Mouse (Mus musculus) intestine, postnatal 0 days (tissue): ENCODE results near the gene Ptprn. TPM values are rescaled to one million over a fixed set of nuclear protein-coding genes. Genes with fewer than 3 reads are reported as not detected.

Experiments
- ATAC-seq: fragments of 200-750 bp; cut with Nextera tagmentation; 2 replicates; pipeline ENCODE4 v1.8.0; 2017; ENCODE audit warnings: mild to moderate bottlenecking, moderate TSS enrichment, moderate library complexity
- H3K27ac ChIP-seq: fragments of 300-500 bp; sonication (generic); 2 replicates; pipeline ENCODE4 v1.5.1; 2014; ENCODE audit warnings: mild to moderate bottlenecking, low read depth, low read length, moderate library complexity
- H3K27me3 ChIP-seq: fragments of 300-500 bp; sonication (generic); replicated peaks from 2 replicates; pipeline ENCODE4 v1.6.1; 2014; ENCODE audit warnings: low read length, mixed read lengths; ENCODE audit not compliant: control insufficient read depth, insufficient read depth
- H3K36me3 ChIP-seq: fragments of 300-500 bp; sonication (generic); 2 replicates; pipeline ENCODE4 v1.6.1; 2014; ENCODE audit warnings: mild to moderate bottlenecking, moderate library complexity; ENCODE audit not compliant: control insufficient read depth, insufficient read depth
- H3K4me1 ChIP-seq: fragments of 300-500 bp; sonication (generic); replicated peaks from 2 replicates; pipeline ENCODE4 v1.6.1; 2014; ENCODE audit warnings: antibody characterized with exemption, low read length, mixed read lengths; ENCODE audit not compliant: control insufficient read depth, insufficient read depth
- H3K4me2 ChIP-seq: fragments of 300-500 bp; sonication (generic); replicated peaks from 2 replicates; pipeline ENCODE4 v1.6.1; 2014; ENCODE audit warnings: low read depth, mild to moderate bottlenecking, moderate library complexity
- H3K4me3 ChIP-seq: fragments of 300-500 bp; sonication (generic); 2 replicates; pipeline ENCODE4 v1.5.1; 2014; ENCODE audit warnings: low read depth, low read length
- H3K9ac ChIP-seq: fragments of 300-500 bp; sonication (generic); 2 replicates; pipeline ENCODE4 v1.6.1; 2014; ENCODE audit warnings: mild to moderate bottlenecking, low read depth, low read length
- H3K9me3 ChIP-seq: fragments of 300-500 bp; sonication (generic); 2 replicates; pipeline ENCODE4 v1.6.1; 2016; ENCODE audit warnings: mixed run types; ENCODE audit not compliant: control insufficient read depth
- CTCF ChIP-seq: sonication (generic); IDR thresholded peaks from 2 replicates; pipeline ENCODE4 v1.5.1; 2016; ENCODE audit warnings: low read depth, mild to moderate bottlenecking, control low read depth, antibody characterized with exemption, moderate library complexity
- WGBS: fragments of 180-500 bp; shearing (Covaris S2); extraction: QIAGEN DNeasy Blood & Tissue Kit; methylation state at CpG from one replicate; pipeline ENCODE4 v1.1.7; 2014; 5-methylcytosine and 5-hydroxymethylcytosine counted together
- polyA plus RNA-seq: library from polyadenylated mRNA; unstranded; fragments of >200 nt; fragmentation: Nextera tagmentation; extraction: Ambion mirVana; gene quantifications from 2 replicates; pipeline ENCODE4 v1.2.1, GENCODE M21; 2015

Ptprn gene
- 3.0 TPM in 2 replicates for polyA plus RNA-seq

GRCm38 (mm10) chr1:75264091-75264880 is at the start of gene Ptprn:
Gene Ptprn, minus strand, starts transcription at chr1:75264502.
- no peaks in the 10 kb centered on the region for H3K36me3 ChIP-seq
- H3K27ac ChIP-seq, result no peak within 1 kb of the TSS
- TF ChIP-seq CTCF, result no peak
- no peak within 1 kb of the TSS for H3K4me2 ChIP-seq
- H3K27me3 ChIP-seq, result peaks cover 40% of the 10 kb centered on the region
- ATAC-seq, result no peak
- no peaks in the 10 kb centered on the region for H3K9me3 ChIP-seq
- WGBS, result 12% methylated on average over 31 of the region's 32 CpGs
- H3K4me1 ChIP-seq, result no peaks in the 10 kb centered on the region
- H3K9ac ChIP-seq, result no peak within 1 kb of the TSS
- peak within 1 kb of the TSS; percentile 11; the same call in 1 of the 2 replicates for H3K4me3 ChIP-seq

- H3K4me1 ChIP-seq, result no peaks in the 10 kb centered on the region
- H3K36me3 ChIP-seq, result peaks cover 79% of the 10 kb centered on the region
- no peak overlapping the region for H3K4me2 ChIP-seq
- H3K27me3 ChIP-seq, result no peaks in the 10 kb centered on the region
- 94% methylated on average over 6 of the region's 6 CpGs for WGBS
- no peak for TF ChIP-seq CTCF
- no peak overlapping the region for H3K4me3 ChIP-seq
- ATAC-seq, result no peak
- no peak overlapping the region for H3K27ac ChIP-seq
- no peak overlapping the region for H3K9ac ChIP-seq
- no peaks in the 10 kb centered on the region for H3K9me3 ChIP-seq
Observed at GRCm38 (mm10) chr1:75311694-75312093, 47.4 kb upstream of the Ptprn start.

- no peak overlapping the region for H3K4me2 ChIP-seq
- ATAC-seq, result no peak
- TF ChIP-seq CTCF, result no peak
- H3K9me3 ChIP-seq, result no peaks in the 10 kb centered on the region
- H3K4me3 ChIP-seq, result no peak overlapping the region
- no peak overlapping the region for H3K27ac ChIP-seq
- 70% methylated on average over 2 of the region's 2 CpGs for WGBS
- H3K9ac ChIP-seq, result no peak overlapping the region
- no peaks in the 10 kb centered on the region for H3K4me1 ChIP-seq
- H3K36me3 ChIP-seq, result peaks cover 20% of the 10 kb centered on the region
- H3K27me3 ChIP-seq, result no peaks in the 10 kb centered on the region
Observed at GRCm38 (mm10) chr1:75304662-75305061, 40.4 kb upstream of the Ptprn start.

GRCm38 (mm10) chr1:75294294-75294693 is 30.0 kb upstream of the Ptprn start:
- no peak for ATAC-seq
- Histone ChIP-seq H3K27me3 (no peaks in the 10 kb centered on the region), H3K4me1 (no peaks in the 10 kb centered on the region), H3K27ac (no peak overlapping the region), H3K4me2 (no peak overlapping the region), H3K4me3 (no peak overlapping the region), H3K9me3 (no peaks in the 10 kb centered on the region), H3K9ac (no peak overlapping the region), H3K36me3 (no peaks in the 10 kb centered on the region)
- no peak for TF ChIP-seq CTCF
- 80% methylated on average over 5 of the region's 5 CpGs for WGBS

- no peaks in the 10 kb centered on the region for H3K27me3 ChIP-seq
- no peak overlapping the region for H3K4me3 ChIP-seq
- H3K9me3 ChIP-seq, result no peaks in the 10 kb centered on the region
- H3K27ac ChIP-seq, result no peak overlapping the region
- 74% methylated on average over 5 of the region's 5 CpGs for WGBS
- H3K36me3 ChIP-seq, result no peaks in the 10 kb centered on the region
- ATAC-seq, result no peak
- H3K4me1 ChIP-seq, result no peaks in the 10 kb centered on the region
- no peak overlapping the region for H3K4me2 ChIP-seq
- no peak for TF ChIP-seq CTCF
- H3K9ac ChIP-seq, result no peak overlapping the region
Observed at GRCm38 (mm10) chr1:75293331-75293701, 29.0 kb upstream of the Ptprn start.

- H3K27ac ChIP-seq, result no peak overlapping the region
- no peaks in the 10 kb centered on the region for H3K27me3 ChIP-seq
- H3K36me3 ChIP-seq, result no peaks in the 10 kb centered on the region
- no peak overlapping the region for H3K4me2 ChIP-seq
- no peaks in the 10 kb centered on the region for H3K4me1 ChIP-seq
- 24% methylated on average over 12 of the region's 12 CpGs for WGBS
- H3K9me3 ChIP-seq, result no peaks in the 10 kb centered on the region
- no peak overlapping the region for H3K9ac ChIP-seq
- ATAC-seq, result no peak
- TF ChIP-seq CTCF, result no peak
- H3K4me3 ChIP-seq, result no peak overlapping the region
Observed at GRCm38 (mm10) chr1:75292476-75293330, 28.4 kb upstream of the Ptprn start.
